Mouse (Mus musculus) embryo, embryonic 11 days (tissue): Measurements from ENCODE around the gene A130010J15Rik.

Experiments used
- DNase-seq: peaks from one replicate; pipeline ENCODE4 v3.0.0-alpha.2; 2015

Gene A130010J15Rik

GRCm38 (mm10) chr1:193156316-193157110, 11.3 kb upstream of the A130010J15Rik start:
- DNase-seq = no peak

- no peak for DNase-seq
Measured at GRCm38 (mm10) chr1:193157111-193157492, 10.7 kb upstream of the A130010J15Rik start.

- no peak for DNase-seq
Measured at GRCm38 (mm10) chr1:193159163-193159562, 8.7 kb upstream of the A130010J15Rik start.

GRCm38 (mm10) chr1:193159613-193160012, 8.2 kb upstream of the A130010J15Rik start:
- no peak for DNase-seq

GRCm38 (mm10) chr1:193160317-193161032, 7.4 kb upstream of the A130010J15Rik start:
- DNase-seq = peak; percentile 78

- DNase-seq = no peak
Measured at GRCm38 (mm10) chr1:193169228-193169627, 1.4 kb downstream of the A130010J15Rik start.

- no peak for DNase-seq
Measured at GRCm38 (mm10) chr1:193169856-193170255, 2.0 kb downstream of the A130010J15Rik start.

GRCm38 (mm10) chr1:193172991-193173809, 5.4 kb downstream of the A130010J15Rik start:
- peak; percentile 99 for DNase-seq

- no peak for DNase-seq
Measured at GRCm38 (mm10) chr1:193173810-193174129, 5.9 kb downstream of the A130010J15Rik start.

GRCm38 (mm10) chr1:193174143-193174733, 6.4 kb downstream of the A130010J15Rik start:
- DNase-seq = no peak

GRCm38 (mm10) chr1:193181104-193181503, 13.3 kb downstream of the A130010J15Rik start:
- no peak for DNase-seq

- no peak for DNase-seq
Measured at GRCm38 (mm10) chr1:193188257-193188656, 20.4 kb downstream of the A130010J15Rik start.

- DNase-seq = peak; percentile 69
Measured at GRCm38 (mm10) chr1:193189151-193189621, 21.3 kb downstream of the A130010J15Rik start.

- DNase-seq = no peak
Measured at GRCm38 (mm10) chr1:193189771-193190170, 21.9 kb downstream of the A130010J15Rik start.

- DNase-seq = no peak
Measured at GRCm38 (mm10) chr1:193191675-193192283, 23.9 kb downstream of the A130010J15Rik start.

GRCm38 (mm10) chr1:193194416-193195140, 26.7 kb downstream of the A130010J15Rik start:
- no peak for DNase-seq

GRCm38 (mm10) chr1:193195169-193195810, 27.4 kb downstream of the A130010J15Rik start:
- no peak for DNase-seq

- no peak for DNase-seq
Measured at GRCm38 (mm10) chr1:193197494-193198205, 29.8 kb downstream of the A130010J15Rik start.

GRCm38 (mm10) chr1:193198312-193198711, 30.5 kb downstream of the A130010J15Rik start:
- no peak for DNase-seq

- no peak for DNase-seq
Measured at GRCm38 (mm10) chr1:193200640-193201382, 33.0 kb downstream of the A130010J15Rik start.
